Mouse (Mus musculus) gastrocnemius, postnatal 4 days (tissue): ENCODE data around the gene Rad51b. TPM values are rescaled to one million over a fixed set of nuclear protein-coding genes. Genes with fewer than 3 reads are reported as not detected.

Experiments used
- DNase-seq, 2 experiments: peaks; one replicate each; pipeline ENCODE4 v3.0.0; 2021 to 2022; ENCODE audit warnings: low spot score in 2 of 2, mixed read lengths in 2 of 2
- total RNA-seq, 2 experiments: library from RNA; stranded (reverse); gene quantifications; 2 replicates each; pipeline ENCODE4 v1.2.3; 2021

The Rad51b gene
- total RNA-seq, 2 experiments from 2014 or later: 2.2 to 2.3 TPM

DNA sequence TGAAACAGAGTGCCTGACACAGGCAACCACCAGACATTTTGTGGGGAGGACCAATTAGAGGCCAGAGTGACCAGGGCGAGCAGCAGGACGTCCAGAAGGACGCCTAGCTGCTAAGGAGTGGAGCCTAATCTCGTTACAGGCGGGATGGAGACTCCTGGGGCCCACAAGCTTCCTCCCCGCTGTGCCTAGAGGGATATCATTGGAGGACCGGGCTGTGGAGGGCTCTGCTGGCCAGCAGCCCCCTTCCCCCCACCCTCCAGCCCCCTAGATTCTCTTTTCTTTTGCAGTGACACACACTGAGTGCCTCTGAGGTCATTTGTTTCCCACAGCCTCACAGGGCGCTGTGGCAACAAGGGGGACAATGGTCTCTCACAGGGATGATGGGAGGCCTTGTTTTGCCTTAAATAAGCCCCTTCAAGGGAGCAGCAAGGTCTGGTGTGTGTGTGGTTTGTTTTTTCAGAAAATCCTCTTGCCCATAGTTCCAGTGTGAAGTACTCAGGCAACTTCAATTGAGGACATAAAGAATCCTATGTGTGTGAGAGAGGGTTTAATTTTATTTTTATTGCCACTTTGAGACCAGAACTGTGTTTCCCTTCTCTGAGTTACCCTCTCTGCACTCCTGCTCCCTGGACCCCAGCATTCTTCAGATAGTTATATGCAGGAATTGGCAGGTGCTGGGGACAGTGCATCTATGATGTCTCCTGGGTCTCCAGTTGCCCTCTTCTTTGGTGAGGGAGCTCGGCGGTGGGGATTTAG lies 422.2 kb downstream of the Rad51b start:
- no peak for DNase-seq

DNA sequence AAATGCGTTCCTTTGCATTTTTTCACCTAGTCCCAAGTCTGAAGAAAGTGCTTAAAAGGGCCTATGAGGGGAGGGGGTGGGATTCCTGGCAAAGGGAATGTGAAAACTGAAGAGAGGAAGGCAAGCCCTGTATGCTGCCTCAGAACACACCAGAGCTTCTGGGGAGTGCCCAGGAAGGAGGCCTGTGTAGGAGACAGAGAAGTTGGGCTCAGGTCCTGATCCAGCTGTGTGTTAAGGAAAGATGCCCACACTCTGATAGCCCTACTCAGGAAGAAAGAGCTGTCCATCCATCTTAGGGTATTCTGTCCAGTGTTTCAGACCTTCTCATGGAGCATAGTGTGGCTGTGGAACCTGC lies 422.7 kb downstream of the Rad51b start:
- DNase-seq: no peak

DNA sequence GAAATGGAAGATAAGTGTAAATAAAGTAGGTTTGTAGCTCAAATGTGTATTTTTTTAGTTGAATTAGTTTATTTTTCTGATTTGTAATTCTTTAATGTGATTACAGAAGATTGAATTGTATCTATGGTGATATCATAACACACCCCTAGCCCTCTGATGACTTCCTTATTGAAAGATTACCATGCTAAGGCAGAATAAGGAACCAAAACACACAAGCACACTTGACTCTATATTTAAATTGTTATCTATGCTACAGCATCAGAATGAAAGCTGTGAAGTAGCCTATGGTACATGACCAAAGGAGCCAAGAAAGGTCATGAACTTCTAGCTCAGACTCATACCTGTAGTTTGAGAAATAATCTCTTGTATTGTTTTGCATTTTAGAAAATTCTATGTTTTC lies 427.8 kb downstream of the Rad51b start:
- DNase-seq: no peak

DNA sequence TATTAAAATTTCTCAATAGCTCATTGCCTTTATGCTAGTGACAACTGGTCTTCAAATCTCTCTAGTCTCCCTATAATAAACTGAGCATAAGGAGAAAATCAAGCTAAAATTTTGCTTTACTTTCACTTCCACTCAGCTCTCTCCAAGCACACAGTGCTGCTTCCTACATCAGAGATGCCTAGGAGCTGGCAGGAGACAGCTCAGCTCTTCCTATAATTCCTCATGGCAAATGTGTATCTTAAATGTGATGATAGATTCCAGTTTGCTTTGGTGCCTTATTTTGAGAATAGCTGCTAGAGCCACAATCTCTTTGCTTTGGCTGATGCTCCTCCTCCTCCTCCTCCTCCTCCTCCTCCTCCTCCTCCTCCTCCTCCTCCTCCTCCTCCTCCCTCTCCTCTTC lies 428.6 kb downstream of the Rad51b start:
- DNase-seq: no peak

DNA sequence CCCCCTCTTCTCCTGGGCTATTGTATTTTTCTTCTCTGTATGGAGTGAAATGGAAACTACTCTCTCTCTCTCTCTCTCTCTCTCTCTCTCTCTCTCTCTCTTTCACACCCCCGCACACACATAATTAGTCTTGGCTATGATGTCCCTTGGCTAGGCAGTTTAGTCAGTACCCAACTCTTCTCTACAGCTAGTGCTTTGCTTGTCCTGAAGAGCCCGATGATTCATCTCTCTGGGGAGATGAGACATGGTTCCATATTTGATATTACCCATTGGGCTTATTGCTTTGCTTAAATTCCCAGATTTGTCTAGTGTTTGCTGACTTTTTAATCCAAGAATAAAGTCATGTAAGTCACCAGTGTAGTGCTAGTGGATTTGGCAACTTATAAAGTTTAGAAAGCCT lies 429.0 kb downstream of the Rad51b start:
- DNase-seq: no peak

DNA sequence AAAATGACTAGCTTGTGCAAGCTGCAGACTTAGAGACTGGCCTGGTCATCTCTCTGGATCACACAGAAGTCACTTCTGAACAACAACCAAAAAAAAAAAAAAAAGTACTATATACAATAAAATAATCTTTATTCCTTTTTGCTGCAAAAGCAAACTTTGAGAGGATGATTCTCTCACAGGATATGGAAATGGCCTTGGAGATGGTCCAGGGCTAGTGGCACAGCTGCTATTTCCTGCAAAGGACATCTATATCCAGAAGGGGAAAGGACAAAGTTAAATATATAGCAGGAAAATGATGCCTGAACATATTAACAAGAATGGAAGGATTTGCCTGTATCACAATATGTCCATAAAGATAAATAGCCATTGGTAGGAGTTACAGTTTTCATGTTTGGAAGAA lies 429.9 kb downstream of the Rad51b start:
- DNase-seq: no peak

DNA sequence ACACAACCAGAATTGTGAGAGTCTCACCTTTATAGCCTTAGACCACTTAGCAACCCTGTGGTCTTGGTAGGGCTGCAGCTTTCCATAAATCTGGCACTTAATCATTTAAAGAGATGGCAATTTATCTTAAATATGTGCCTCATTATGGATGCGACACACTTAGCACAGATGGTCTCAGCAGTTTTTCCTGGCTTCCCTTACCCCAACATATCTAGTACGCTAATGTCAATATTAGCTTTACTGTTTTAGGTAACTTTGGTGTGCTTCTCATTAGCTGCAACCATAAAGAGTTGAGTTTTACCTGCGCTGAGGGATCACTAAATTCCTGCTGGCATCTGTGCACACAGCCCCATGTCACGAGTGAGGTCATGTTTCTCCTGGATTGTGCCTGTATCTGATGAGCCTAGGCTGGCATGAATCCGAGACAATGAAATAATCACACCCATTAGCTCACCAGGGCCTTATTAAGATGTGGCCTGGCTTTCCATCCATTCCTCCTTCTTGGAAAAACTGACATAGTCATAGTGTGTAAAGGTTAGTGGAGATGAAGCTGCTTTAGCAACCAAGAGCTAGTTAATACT lies 432.9 kb downstream of the Rad51b start:
- DNase-seq: no peak

DNA sequence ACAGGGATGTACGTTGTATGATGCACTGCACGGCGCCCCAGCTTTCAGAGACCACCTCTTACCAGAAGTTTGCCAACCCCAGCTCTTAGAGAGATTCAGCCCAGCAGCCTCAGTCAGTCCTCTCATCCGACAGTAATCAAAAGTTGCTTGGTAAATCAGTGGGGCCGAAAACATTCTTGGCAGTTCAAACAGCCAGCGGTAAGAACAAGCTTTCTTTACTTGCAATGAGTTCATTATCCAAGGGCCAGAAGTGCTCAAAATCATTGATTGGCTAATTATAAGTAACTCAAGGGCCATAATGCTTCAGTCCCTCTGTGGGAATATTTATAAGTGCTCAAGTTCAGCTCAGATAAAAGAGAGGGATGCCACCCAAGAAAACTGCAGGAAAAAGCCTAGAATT lies 434.8 kb downstream of the Rad51b start:
- DNase-seq: no peak

DNA sequence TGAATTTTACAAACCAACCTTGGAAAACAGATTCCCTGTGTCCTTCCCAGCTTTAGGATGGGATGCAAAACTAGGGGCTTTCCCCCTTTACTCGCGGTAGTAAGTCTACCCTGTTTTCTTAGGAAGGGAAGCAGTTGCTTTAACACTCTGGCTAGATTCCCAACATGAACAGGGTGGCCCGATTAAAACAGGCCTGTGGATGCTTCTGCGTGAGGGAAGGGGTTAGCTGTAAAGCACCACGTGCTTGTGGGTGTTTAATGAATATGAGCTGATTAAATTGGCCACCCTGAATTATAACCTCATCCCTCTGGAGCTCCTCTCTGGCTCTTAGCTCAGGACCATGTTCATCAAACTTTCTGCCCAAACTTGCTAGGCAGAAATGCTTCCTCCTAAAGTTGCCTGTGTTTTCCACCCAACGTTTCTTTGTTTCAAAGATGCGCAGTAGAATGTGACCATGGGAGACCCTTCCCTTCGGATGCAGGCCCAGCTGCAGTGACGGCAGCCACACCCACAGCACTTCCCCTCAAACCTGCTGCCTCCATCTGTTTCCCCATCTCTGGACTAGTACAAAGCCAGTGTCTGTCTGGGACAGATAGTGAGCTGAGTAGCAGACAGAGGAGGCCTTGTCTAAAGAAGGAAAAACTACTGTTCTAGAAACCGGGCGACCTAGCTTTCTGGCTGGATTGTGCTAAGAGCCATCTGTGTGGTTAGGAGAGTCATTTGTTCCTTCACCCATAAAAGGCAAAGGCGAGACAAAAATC lies 435.5 kb downstream of the Rad51b start:
- DNase-seq: no peak

DNA sequence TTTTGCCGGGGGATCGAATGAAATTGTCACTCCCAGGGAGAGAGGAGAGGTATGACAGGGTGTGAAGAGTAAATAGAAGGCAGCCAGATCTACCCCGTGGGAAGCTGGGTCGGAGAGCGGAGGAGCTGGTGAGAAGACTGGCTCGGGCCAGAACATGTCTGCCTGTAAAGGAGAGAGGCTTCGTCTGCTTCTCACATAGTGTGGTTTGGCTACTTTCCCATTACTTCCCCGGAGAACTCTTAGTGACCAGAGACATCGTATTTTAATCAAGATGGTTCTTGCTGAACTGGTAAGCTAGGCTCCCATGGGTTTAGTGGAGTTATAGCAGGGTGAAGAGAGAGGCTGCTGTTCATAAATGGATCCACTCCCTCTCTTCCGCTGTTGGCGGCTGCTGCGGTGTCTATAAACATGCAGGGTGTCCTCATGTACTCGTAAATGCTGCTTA lies 438.3 kb downstream of the Rad51b start:
- no peak for DNase-seq

DNA sequence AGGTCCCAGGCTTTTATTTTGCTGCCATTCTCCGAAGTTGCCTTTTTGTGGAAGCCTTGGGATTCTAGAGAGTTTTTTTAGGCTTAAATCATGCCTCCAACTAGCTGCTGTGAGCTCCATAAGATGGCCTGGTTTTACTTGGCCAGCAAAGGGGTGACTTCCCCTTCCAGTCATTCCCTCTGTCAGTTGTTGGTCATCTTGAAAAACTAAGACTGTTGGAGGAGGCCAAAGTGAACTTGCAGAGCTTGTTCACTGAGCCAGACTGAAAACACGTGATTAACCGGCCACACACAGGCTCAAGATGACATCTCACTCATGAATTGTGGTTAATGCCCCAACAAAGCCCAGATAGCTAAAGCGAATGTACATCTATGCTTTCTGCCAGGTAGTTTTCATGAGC lies 438.8 kb downstream of the Rad51b start:
- no peak for DNase-seq

DNA sequence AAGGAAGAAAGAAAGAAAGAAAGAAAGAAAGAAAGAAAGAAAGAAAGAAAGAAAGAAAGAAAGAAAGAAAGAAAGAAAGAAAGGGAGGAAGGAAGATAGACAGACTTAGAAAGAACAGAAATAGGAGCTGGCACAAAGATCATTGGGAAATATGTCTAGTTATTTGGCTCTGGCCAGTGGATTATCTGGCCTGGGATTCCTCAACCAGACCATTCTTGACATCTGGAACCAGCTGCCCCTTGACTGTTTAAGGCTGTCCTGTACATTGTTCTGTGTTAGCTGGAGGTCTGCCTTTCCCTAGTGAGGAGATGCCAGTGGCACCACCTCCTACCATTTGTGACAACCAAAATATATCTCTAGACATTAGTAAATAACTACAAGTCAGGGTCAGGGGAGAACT lies 441.6 kb downstream of the Rad51b start:
- no peak for DNase-seq

DNA sequence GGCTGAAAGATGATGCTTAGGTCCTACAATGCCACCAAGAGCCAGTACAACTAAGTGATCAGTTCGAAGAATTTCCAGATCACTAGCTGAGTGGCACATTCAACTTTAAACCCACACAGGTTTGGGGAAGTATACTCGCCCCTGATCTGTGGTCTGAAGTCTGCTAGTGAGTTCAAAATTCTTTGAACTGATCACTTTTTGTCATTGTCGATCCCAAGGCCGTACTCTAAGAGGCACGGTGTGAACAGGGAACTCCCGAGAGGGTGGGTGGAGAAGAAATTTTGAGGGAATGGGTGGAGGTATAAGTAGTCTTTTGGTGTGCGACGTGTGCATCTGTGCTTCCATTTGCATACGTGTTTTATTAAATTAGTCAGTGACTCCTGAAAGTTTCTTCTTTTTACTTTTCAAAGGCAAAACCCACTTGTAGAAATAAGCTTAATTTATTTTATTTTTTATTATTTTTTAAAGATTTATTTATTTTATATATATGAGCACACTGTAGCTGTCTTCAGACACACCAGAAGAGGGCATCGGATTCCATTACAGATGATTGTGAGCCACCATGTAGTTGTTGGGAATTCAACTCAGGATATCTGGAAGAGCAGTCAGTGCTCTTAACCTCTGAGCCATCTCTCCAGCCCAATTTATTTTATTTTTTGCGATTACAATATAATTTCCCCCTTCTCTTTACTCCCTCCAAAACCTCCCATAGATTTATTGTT lies 443.0 kb downstream of the Rad51b start:
- no peak for DNase-seq

DNA sequence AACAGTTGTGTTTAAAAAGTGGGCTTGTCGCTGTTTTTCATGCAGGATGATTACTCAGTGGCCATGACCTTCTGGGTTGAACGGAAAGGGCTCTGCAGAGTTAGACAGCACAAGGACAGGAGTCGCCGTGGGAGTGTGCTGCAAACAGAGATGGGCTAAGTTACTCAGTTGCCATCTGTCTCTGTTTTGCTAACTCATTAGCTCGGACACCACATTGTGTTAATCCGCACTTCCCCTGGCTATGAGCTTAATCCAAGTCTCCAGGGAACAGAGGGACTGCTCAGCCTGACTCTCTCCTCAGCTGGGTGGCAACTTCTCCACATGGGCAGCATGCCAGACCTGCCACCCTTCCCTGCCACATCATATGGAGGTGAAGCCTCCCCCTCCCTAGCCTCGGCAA lies 445.1 kb downstream of the Rad51b start:
- DNase-seq: no peak

DNA sequence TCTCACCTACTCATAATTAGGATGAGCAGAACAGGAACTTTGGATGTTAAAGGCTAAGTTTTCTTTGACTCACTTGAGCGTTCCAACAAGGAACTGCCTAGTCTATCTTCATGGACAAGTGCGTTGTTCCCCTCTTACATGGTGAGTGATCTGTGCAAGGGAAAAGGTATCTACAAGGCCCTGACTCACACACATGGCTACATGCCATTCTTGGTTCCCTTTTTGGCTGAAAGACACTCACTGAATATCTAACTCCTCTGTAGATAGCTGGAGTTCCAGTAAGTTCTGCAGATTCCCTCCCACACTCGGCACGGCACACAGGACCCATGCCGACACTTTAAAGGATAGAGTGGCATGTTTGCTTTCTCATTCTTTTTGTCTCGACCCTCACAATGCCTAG lies 447.0 kb downstream of the Rad51b start:
- DNase-seq: no peak

DNA sequence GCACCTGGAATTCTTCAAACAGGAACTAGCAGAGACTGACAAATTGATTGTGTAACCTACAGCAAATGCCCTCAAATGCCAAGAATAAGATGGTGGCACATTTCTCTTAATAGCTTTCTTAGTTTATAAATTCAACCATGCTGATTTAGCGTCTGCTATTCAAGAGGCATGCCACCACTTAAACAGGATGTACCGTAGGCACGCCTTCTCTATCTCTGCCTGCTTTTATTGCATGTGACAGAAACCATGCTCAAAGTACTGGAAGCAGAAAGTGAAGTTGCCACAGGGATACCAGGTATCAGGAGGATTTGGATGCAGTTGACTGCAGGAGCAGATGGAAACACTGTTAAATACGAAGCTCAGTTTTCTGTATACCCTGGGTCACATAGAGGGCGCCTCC lies 448.1 kb downstream of the Rad51b start:
- DNase-seq: no peak

DNA sequence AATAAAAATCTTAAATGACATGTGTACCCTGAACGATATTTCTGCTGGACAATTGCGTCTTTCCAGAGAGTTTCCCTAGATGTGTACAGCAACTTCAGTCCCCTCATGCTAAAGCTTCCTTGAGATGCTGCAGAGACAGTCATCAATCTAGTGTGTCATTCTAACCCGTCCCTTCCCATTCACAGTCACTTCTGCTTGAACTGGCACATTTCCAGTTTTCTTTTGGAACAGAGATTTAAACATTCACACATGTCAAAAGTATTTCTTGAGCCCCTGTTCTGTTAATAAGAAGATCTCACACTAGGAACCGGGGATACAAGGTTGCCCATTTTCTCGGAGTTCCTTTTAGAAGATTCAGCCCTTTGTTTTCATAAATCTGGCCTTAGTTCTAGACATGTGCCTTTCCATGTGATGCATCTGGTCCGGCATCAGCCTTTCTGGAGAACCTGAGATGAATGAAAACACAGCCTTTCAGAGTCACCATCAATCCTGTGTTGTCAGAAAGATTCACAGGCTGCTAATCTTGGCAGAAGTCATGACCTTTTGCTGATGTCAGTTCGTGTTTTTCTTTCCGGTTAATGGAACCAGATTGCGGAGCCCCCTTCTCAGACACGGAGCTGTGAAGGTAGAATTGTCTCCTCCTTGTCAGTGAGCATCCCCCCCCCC lies 448.9 kb downstream of the Rad51b start:
- no peak for DNase-seq

DNA sequence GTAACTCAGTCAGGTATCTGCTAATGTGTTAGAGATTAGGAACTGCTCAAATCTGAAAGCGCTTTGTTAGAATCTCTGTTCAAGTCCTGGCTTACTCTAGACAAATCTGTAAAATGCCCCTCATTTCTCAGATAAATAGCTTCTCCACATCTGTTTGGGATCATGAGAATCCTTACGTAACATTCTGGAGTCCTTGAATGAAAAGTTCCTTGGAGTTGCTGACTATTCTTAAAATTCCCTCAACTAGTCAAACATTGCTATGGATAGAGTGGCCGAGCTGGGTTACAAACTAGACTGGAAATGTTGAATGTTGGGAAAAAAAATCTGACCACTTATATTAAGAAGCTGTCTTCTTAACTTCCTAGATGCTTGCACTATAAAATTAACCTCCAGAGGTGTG lies 450.5 kb downstream of the Rad51b start:
- no peak for DNase-seq

DNA sequence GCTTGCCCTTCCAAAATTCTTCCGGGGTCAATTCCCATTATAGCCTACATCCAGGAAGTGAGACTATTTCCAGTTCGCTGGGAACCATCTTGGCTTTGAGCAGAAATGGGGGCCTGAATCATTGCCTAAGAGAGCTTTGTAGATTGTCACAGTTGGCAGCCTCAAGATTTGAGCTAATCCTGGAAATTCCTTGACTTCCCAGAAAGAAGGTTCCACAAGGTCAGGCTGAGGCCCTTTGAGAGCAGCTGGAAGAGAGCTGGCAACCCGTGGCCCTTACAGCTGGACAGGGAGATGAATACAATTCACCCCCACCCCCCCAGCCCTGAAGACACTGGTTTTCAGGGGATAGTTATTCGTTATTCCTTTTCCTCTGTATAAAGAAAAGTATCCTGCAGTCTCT lies 451.8 kb downstream of the Rad51b start:
- DNase-seq: no peak

DNA sequence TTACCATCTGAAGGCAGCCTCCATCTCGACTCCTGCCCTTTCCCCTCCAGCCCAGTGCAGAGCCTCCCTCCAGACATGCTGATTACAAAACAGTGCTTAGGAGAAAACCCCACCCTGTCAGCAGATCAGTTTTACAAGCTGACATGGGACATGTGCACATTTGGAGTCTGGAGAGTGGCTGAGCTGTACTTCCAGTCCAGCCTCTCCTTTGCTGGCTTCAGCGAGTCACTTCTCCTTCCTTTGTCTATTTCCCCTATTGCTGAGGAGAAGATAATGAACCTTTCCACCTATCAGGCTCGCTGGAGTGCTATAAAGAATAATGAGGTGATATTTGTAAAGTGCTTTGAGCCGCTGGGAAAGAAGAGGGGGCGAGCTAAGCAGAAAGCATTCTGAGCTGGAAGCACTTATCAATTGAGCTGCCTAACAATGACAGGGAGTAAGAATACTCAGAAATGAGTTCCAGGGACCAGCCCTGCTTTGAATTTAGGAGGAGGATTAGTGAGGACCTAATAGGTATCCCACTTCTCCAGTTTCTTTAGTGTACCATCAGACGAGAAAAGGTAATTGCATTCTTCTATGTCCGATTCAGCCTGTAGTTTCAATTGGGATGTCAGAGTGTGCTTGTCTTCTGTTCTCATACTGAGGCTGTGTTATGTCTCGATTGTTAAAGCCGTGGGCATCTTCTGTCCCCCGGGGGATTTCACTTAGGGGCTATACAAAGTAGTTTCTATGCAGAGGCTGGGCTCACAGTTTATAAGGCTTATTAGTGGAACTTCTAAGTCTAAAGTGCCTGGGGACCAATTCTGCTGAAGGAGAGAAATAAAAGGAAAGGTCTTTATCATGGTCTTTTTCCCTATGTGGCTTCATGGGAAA lies 453.4 kb downstream of the Rad51b start:
- DNase-seq: peak in 1 of 2 experiments; percentile 45
